Mouse (Mus musculus) neutrophil, adult 5-6 weeks (primary cell): ENCODE data around the gene Syne3. TPM values are rescaled to one million over a fixed set of nuclear protein-coding genes. Genes with fewer than 3 reads are reported as not detected.

ENCODE experiments used
- ATAC-seq: fragments of 151-379, 151-347 bp; 2 replicates; pipeline ENCODE4 v1.8.0; 2017; ENCODE audit warnings: mild to moderate bottlenecking, moderate TSS enrichment; ENCODE audit not compliant: insufficient number of reproducible peaks, poor library complexity, low FRiP score, severe bottlenecking; ENCODE audit errors: extremely low read depth
- total RNA-seq: library from RNA; stranded (forward); fragments of 200-1000 nt; gene quantifications from 2 replicates; pipeline ENCODE4 v1.2.3, GENCODE M21; 2017

Syne3 gene
- total RNA-seq, 1 experiment from 2014 or later, result 20.7 TPM

- no peak for ATAC-seq
Observed at GRCm38 (mm10) chr12:104908986-104909385, 100.6 kb downstream of the Syne3 start.

- ATAC-seq, result no peak
Observed at GRCm38 (mm10) chr12:104908024-104908781, 101.4 kb downstream of the Syne3 start.

GRCm38 (mm10) chr12:104907133-104907532 is 102.5 kb downstream of the Syne3 start:
- no peak for ATAC-seq

DNA sequence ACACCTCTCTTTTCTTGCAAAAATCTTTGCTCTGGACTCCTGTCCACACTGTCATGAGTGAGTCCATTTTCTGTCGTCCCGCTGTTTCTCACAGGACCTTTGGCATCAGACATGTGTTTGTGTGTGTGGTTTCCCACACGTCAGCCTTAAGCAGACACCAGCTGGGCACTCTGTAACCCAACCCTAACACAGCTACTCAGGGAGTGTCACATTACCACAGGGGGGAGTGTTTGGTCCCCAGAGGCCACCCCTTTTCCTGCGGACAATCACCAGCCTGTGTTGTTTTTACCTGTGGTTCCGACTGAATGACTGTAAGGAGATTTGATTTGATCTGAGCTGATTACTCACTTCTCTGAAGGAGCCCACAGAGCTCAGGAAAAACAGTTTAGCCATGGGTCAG is 105.5 kb downstream of the Syne3 start:
- peak; percentile 67 for ATAC-seq

- ATAC-seq, result no peak
Observed at GRCm38 (mm10) chr12:104902392-104903053, 107.1 kb downstream of the Syne3 start.

GRCm38 (mm10) chr12:104901320-104901719 is 108.3 kb downstream of the Syne3 start:
- no peak for ATAC-seq

DNA sequence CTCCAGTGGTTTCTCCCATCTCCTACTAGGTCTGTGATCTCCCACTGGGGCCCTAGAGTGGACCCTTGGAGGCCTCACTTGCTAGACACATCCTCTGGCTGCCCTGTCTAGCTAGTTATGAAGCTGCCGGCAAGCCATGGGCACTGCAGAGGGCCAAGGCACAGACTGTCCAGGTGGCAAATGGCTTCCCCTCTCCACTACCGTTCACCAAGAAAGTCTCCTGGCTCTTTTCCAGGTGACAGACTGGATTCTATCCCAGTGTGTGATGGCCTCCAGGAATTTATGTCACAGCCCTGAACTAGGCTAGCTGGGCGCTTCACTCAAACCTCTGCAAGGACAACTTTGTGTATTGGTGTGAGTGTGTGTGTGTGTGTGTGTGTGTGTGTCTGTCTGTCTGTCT is 109.8 kb downstream of the Syne3 start:
- ATAC-seq, result no peak

GRCm38 (mm10) chr12:104899161-104899560 is 110.4 kb downstream of the Syne3 start:
- ATAC-seq, result no peak

- no peak for ATAC-seq
Observed at GRCm38 (mm10) chr12:104898718-104899117, 110.9 kb downstream of the Syne3 start.

- no peak for ATAC-seq
Observed at GRCm38 (mm10) chr12:104897051-104897618, 112.5 kb downstream of the Syne3 start.

- ATAC-seq, result no peak
Observed at GRCm38 (mm10) chr12:104896640-104897039, 113.0 kb downstream of the Syne3 start.

GRCm38 (mm10) chr12:104892245-104892644 is 117.4 kb downstream of the Syne3 start:
- no peak for ATAC-seq

GRCm38 (mm10) chr12:104890066-104890465 is 119.5 kb downstream of the Syne3 start:
- no peak for ATAC-seq

DNA sequence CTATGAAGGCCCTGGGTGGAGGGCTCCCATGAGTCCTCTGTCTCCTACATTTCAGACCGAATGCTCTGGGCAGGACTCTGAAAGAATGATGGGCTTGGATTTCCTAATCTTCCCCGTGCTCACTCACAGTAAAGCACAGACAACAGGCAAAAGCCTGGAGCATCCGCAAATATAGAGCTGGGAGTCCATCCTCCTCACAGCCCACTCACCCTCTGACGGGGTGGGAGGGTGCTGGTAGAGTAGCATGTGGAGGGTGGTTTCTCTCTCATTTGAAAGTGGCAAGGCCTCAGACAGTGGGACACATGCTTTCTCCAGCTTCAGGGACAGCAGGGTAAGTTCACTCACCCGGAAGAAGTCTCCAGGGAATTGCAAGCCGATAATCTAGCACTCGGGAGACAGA is 123.5 kb downstream of the Syne3 start:
- ATAC-seq, result no peak

- ATAC-seq, result no peak
Observed at GRCm38 (mm10) chr12:104882533-104882932, 127.1 kb downstream of the Syne3 start.

DNA sequence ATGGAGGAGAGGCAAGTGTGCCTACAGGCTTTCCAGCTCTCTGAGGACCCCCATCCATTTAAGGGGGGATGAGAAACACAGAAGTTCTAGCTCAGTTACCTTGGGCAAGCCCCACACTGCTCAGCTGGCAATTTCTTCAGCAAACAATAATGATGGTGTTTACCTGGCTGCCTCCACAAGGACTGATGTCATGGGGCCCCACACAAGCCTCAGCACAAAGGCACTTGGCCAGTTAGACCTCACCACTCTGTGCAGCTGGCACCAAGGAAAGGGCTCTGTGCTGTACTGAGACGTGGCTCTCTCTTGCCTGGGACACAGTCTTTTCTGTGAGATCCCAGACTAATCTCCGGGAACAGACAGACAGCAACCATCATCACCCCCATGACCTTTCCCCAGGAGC is 127.5 kb downstream of the Syne3 start:
- no peak for ATAC-seq

GRCm38 (mm10) chr12:104881518-104882060 is 128.0 kb downstream of the Syne3 start:
- no peak for ATAC-seq

GRCm38 (mm10) chr12:104880367-104880766 is 129.2 kb downstream of the Syne3 start:
- ATAC-seq, result no peak
